Mouse (Mus musculus) forebrain, embryonic 11.5 days (tissue): ENCODE measurements at regions not wholly inside any gene's neighbourhood (a gene's known extent, or its start where the extent isn't known, plus 50 kb on each side); places are given as distances from the start of the nearest gene placed in this dataset.
A peak's percentile ranks its signal among the peaks of the same experiment; 100 is the strongest.

Experiments used
- ATAC-seq: fragments of 200-750 bp; cut with Nextera tagmentation; replicated peaks from 2 replicates; pipeline ENCODE4 v1.8.0; 2017; ENCODE audit warnings: moderate TSS enrichment; ENCODE audit not compliant: low FRiP score
- DNase-seq: peaks from one replicate; pipeline ENCODE4 v3.0.0-alpha.2; 2017; ENCODE audit warnings: low spot score
- H3K27ac ChIP-seq: fragments of 300-500 bp; sonication (generic); 2 replicates; pipeline ENCODE4 v1.5.1; 2014; ENCODE audit warnings: low read depth, low read length
- H3K27me3 ChIP-seq: fragments of 300-500 bp; sonication (generic); 2 replicates; pipeline ENCODE4 v1.6.1; 2014; ENCODE audit warnings: mild to moderate bottlenecking, low read length, mixed read lengths; ENCODE audit not compliant: control insufficient read depth, insufficient read depth
- H3K36me3 ChIP-seq: fragments of 300-500 bp; sonication (generic); 2 replicates; pipeline ENCODE4 v1.6.1; 2014; ENCODE audit warnings: mild to moderate bottlenecking, low read length, moderate library complexity, mixed read lengths; ENCODE audit not compliant: control insufficient read depth, insufficient read depth
- H3K4me1 ChIP-seq: fragments of 300-500 bp; sonication (generic); replicated peaks from 2 replicates; pipeline ENCODE4 v1.6.1; 2014; ENCODE audit warnings: low read length, mixed read lengths; ENCODE audit not compliant: control insufficient read depth, insufficient read depth
- H3K4me2 ChIP-seq: fragments of 300-500 bp; sonication (generic); 2 replicates; pipeline ENCODE4 v1.6.1; 2014; ENCODE audit warnings: low read depth, mild to moderate bottlenecking, low read length, moderate library complexity, mixed read lengths; ENCODE audit not compliant: severe bottlenecking
- H3K4me3 ChIP-seq: fragments of 300-500 bp; sonication (generic); 2 replicates; pipeline ENCODE4 v1.5.1; 2014; ENCODE audit warnings: low read depth, low read length
- H3K9ac ChIP-seq: fragments of 300-500 bp; sonication (generic); 2 replicates; pipeline ENCODE4 v1.6.1; 2014; ENCODE audit warnings: low read length
- H3K9me3 ChIP-seq: fragments of 300-500 bp; sonication (generic); 2 replicates; pipeline ENCODE4 v1.6.1; 2016; ENCODE audit warnings: low read length, mixed read lengths; ENCODE audit not compliant: control insufficient read depth
- WGBS: fragments of 180-500 bp; shearing (Covaris S2); extraction: QIAGEN DNeasy Blood & Tissue Kit; methylation state at CpG from one replicate; pipeline ENCODE4 v1.1.7; 2014; 5-methylcytosine and 5-hydroxymethylcytosine counted together

DNA sequence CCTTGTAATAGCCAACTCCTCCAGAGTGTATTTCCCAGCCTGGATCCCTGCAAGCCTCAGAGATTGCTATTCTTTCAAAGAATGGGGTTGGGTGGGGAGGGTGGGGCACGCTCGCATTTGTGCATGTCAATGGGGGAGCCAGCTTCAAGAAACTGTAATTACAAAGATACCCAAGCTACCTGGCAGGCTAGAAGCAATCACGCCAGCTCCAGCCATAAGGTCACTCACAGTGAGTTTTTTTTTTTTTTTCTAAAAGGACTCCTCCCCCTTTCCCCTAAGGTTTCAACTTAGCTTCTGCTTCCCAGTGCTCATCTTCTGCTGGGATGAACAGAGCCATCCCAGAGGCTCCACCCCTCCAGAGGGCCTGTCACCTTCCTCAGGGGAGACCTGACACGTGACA lies 77.0 kb upstream of the Ajap1 start:
- no peaks in the 10 kb centered on the region for H3K9me3 ChIP-seq
- WGBS = 70% methylated on average over 4 of the region's 4 CpGs
- ATAC-seq = no peak
- no peaks in the 10 kb centered on the region for H3K36me3 ChIP-seq
- DNase-seq = no peak
- H3K27ac ChIP-seq = no peak overlapping the region
- no peak overlapping the region for H3K4me2 ChIP-seq
- H3K27me3 ChIP-seq = no peaks in the 10 kb centered on the region
- H3K4me1 ChIP-seq = no peaks in the 10 kb centered on the region
- H3K9ac ChIP-seq = no peak overlapping the region
- no peak overlapping the region for H3K4me3 ChIP-seq

DNA sequence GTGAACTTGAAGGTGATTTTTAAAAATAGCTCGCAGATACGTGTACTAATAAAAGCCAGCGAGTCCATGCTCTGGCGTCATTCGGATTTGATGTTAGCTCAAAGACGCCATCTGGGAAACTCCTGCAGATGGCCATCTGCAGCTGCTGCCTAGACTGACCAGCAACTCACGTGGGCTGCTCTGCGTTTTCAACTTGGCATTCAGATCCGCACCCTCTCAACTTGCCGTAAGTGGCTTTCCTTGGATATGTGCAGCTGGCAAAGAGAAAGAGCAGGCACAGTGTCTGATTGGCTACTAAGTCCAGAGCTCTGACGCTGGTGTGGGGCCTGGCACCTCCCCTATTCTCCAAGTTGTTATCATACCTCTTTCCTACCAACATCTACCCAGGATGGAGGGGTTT lies 77.6 kb upstream of the Ajap1 start:
- H3K9me3 ChIP-seq = no peaks in the 10 kb centered on the region
- H3K4me2 ChIP-seq = no peak overlapping the region
- H3K27ac ChIP-seq = no peak overlapping the region
- H3K4me1 ChIP-seq = no peaks in the 10 kb centered on the region
- 78% methylated on average over 11 of the region's 11 CpGs for WGBS
- DNase-seq (no peak), ATAC-seq (no peak)
- H3K4me3 ChIP-seq = no peak overlapping the region
- no peaks in the 10 kb centered on the region for H3K27me3 ChIP-seq
- no peak overlapping the region for H3K9ac ChIP-seq
- no peaks in the 10 kb centered on the region for H3K36me3 ChIP-seq

DNA sequence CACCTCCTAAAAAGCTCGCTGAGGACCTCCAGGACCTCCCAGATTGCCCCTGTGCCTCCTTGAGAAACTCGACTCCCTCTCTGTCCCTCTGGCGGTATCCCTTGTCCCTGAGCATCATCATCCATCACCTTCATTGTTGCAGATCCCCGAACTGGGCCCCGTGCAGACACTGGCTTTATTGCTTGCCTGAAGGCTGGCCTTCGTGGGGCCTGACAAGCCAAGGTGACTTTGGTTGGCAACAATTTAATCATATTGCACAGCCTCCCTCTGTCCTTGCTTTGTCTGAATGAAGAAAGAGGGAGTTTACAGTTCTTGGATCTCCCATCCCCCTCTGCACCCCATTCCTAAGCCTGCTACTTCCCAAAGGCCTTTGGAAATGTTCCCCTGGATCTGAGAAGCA lies 78.3 kb upstream of the Ajap1 start:
- Histone ChIP-seq H3K4me2 (no peak overlapping the region), H3K9me3 (no peaks in the 10 kb centered on the region), H3K27me3 (no peaks in the 10 kb centered on the region), H3K9ac (no peak overlapping the region), H3K4me1 (no peaks in the 10 kb centered on the region), H3K4me3 (no peak overlapping the region), H3K36me3 (no peaks in the 10 kb centered on the region), H3K27ac (no peak overlapping the region)
- ATAC-seq (no peak), DNase-seq (no peak)
- 62% methylated on average over 6 of the region's 6 CpGs for WGBS

DNA sequence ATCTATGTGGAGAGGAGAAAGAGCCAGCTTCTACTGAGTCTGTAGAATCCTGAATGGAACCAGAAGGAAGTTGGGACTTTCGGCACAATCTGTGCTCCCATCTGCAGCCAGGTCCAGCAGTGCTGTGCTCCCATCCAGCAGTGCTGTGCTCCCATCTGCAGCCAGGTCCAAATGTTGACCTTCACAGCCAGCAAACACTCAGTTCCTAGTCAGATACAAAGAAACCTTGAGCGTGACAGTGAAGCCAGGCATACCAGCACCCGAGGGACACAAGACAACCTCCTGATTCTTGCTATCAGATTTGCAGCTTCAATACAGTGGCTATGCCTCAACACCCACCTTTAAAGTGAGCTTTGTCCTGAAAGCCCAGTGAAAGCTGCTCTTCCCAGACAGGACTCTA lies 79.4 kb upstream of the Ajap1 start:
- Histone ChIP-seq H3K9me3 (no peaks in the 10 kb centered on the region), H3K27ac (no peak overlapping the region), H3K4me1 (no peaks in the 10 kb centered on the region), H3K36me3 (no peaks in the 10 kb centered on the region), H3K4me3 (no peak overlapping the region), H3K27me3 (no peaks in the 10 kb centered on the region), H3K4me2 (no peak overlapping the region), H3K9ac (no peak overlapping the region)
- DNase-seq (no peak), ATAC-seq (no peak)
- 88% methylated on average over 3 of the region's 3 CpGs for WGBS

DNA sequence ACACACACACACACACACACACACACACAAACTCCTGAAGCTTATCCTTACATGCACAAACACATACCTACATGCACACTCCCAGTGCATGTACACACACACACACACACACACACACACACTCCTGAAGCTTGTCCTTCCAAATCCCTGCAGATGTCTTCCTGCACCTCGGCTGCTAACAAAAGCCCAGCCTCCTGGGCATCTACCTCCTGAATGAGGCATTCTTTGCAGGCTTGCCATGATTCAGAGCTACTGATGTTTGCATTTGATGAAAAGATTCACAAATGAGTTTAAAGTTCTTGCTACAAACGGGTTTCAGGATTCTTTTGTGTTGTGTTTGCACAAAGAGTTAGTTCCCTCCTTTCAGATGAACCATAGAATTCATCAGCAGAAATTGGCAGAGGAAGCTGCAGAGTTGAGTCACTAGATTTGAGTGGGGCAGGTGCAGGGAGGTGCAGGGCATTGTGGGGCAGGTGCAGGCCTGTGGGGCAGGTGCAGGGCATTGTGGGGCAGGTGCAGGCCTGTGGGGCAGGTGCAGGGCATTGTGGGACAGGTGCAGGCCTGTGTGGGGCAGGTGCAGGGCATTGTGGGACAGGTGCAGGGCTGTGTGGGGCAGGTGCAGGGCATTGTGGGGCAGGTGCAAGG lies 84.8 kb upstream of the Ajap1 start:
- 11% methylated on average over 2 of the region's 2 CpGs for WGBS
- Histone ChIP-seq H3K4me1 (peaks cover 3% of the 10 kb centered on the region; the same call in 1 of the 2 replicates), H3K4me2 (no peak overlapping the region), H3K9me3 (no peaks in the 10 kb centered on the region), H3K9ac (no peak overlapping the region), H3K4me3 (no peak overlapping the region), H3K36me3 (no peaks in the 10 kb centered on the region), H3K27ac (0 out of 2 replicates have a peak overlapping the region, but pooled peaks have one; percentile 31), H3K27me3 (no peaks in the 10 kb centered on the region)
- ATAC-seq (no peak), DNase-seq (no peak)

DNA sequence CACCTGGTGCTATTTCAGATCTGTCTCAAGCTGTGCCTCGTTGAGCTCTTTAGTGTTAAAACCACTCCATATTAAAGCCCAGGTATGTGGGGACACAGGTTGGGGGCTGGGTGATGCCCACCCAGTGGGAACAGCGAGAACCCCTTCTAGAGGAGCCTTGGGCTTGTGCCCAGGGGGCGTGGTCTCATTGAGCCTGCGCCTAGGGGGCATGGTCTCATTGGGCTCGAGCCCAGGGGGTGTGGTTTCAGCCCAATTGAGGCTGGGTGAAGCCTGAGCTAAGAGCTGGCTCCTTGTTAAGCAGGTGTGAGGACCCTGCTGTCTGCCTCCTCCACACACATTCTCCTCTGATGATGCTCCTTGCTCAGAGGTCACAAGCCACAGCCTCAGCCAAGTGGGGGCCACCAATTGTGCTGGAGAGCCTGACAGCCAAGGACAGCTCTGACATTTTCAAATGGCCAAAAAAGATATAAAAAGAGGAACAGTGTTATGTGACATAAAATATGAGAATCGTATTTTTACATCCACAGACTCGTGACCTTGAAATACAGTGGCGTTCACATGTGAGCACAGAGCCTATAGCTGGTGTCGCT lies 90.7 kb upstream of the Ajap1 start:
- H3K36me3 ChIP-seq = no peaks in the 10 kb centered on the region
- DNase-seq (no peak), ATAC-seq (no peak)
- no peaks in the 10 kb centered on the region for H3K9me3 ChIP-seq
- H3K27ac ChIP-seq = no peak overlapping the region
- no peak overlapping the region for H3K9ac ChIP-seq
- 62% methylated on average over 9 of the region's 9 CpGs for WGBS
- no peaks in the 10 kb centered on the region for H3K27me3 ChIP-seq
- H3K4me3 ChIP-seq = no peak overlapping the region
- no peaks in the 10 kb centered on the region for H3K4me1 ChIP-seq
- H3K4me2 ChIP-seq = no peak overlapping the region

DNA sequence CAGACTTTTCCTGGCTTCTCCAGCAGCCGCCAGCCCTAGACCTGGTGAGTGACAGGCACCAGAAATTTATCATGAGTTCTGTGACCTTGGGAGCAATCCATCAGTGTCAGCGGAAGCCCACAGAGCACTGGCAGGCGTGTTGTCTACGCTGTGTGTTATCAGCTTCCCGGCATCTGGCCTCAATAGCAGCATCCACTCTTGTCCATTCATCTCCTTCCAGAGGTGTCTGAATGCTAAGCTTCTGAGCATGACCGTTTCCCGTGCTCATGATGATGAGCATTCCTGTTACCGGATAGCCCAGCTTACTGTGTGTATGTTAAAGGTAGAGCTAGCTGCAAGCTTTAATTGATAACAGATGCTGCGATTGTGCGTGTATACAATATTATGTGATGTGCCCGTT lies 110.7 kb upstream of the Ajap1 start:
- Histone ChIP-seq H3K4me3 (no peak overlapping the region), H3K9ac (no peak overlapping the region), H3K36me3 (no peaks in the 10 kb centered on the region), H3K27me3 (no peaks in the 10 kb centered on the region), H3K9me3 (no peaks in the 10 kb centered on the region), H3K4me2 (no peak overlapping the region), H3K27ac (no peak overlapping the region), H3K4me1 (no peaks in the 10 kb centered on the region)
- no peak for DNase-seq
- ATAC-seq = no peak
- 88% methylated on average over 11 of the region's 11 CpGs for WGBS

DNA sequence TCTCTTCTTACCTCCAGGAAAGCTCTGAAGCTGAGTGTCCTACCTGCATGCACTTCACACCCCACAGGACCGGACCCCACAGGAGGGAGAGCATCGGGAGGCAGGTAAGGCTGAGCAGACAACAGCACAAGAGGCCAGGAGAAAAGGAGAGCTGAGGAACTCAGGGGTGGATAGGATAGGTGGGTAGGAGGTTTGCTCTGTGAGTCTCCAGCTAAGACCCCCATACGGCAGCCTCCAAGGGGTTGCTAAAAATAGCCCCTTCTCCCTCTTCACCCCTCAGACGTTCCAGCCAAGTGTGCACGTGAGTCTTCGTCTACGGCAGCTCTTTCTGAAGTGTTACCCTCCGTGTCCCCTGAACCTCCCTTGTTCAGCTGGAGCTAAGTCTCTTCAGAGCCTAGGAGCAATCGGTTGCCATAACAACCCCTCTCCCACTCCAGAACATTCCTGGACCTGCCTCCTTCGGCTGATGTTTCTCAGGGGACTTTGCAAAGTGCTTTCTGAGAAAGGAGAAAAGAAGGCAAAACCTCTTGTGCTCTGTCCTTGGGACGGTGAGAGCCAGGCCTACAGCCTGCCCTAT lies 117.3 kb upstream of the Ajap1 start:
- Histone ChIP-seq H3K27ac (no peak overlapping the region), H3K9ac (no peak overlapping the region), H3K4me2 (no peak overlapping the region), H3K4me3 (no peak overlapping the region), H3K27me3 (no peaks in the 10 kb centered on the region), H3K36me3 (no peaks in the 10 kb centered on the region), H3K4me1 (peaks cover 6% of the 10 kb centered on the region; the same call in 1 of the 2 replicates), H3K9me3 (no peaks in the 10 kb centered on the region)
- DNase-seq (no peak), ATAC-seq (no peak)
- 56% methylated on average over 11 of the region's 11 CpGs for WGBS

DNA sequence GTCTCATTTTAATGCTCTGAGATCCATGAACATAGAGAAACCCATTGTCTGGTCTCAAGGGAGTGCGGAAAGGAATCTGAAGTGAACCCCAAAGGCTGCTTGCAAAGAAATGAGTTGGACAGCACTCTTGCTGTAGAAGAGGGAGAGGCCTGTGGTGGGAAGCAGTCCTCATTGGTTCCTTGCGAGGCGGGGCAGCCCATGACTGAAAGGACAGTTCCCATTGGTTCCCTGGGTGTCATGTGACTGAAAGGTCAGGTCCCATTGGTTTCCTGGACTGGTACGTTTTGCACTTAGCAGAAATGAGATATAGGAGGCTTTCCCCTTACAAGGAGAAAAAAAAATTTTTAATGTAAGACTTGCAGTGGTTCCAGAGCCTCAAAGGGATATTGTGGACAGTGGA lies 119.9 kb upstream of the Ajap1 start:
- peaks cover 6% of the 10 kb centered on the region; the same call in 1 of the 2 replicates for H3K4me1 ChIP-seq
- WGBS = 88% methylated on average over 4 of the region's 4 CpGs
- H3K27me3 ChIP-seq = no peaks in the 10 kb centered on the region
- H3K9ac ChIP-seq = no peak overlapping the region
- ATAC-seq (no peak), DNase-seq (no peak)
- H3K27ac ChIP-seq = no peak overlapping the region
- no peaks in the 10 kb centered on the region for H3K9me3 ChIP-seq
- H3K4me2 ChIP-seq = no peak overlapping the region
- H3K4me3 ChIP-seq = no peak overlapping the region
- H3K36me3 ChIP-seq = no peaks in the 10 kb centered on the region
